Mouse (Mus musculus) gastrocnemius, postnatal 14 days (tissue): ENCODE results near the gene 0610010K14Rik. TPM values are rescaled to one million over a fixed set of nuclear protein-coding genes. Genes with fewer than 3 reads are reported as not detected.

ENCODE experiments used
- DNase-seq: peaks from one replicate; pipeline ENCODE4 v3.0.0; 2021; ENCODE audit warnings: mixed read lengths
- intact Hi-C: fragments of 180-260 bp; cut with DNase I; formaldehyde crosslinking; loops from one replicate; pipeline ENCODE4 v1.15.1; 2025; ENCODE audit warnings: low total_unique reads
- total RNA-seq, 2 experiments: library from RNA; stranded (reverse); gene quantifications; 2 replicates each; pipeline ENCODE4 v1.2.3; 2021

0610010K14Rik gene
- total RNA-seq, 2 experiments from 2014 or later: 29.7 to 37.4 TPM

DNA sequence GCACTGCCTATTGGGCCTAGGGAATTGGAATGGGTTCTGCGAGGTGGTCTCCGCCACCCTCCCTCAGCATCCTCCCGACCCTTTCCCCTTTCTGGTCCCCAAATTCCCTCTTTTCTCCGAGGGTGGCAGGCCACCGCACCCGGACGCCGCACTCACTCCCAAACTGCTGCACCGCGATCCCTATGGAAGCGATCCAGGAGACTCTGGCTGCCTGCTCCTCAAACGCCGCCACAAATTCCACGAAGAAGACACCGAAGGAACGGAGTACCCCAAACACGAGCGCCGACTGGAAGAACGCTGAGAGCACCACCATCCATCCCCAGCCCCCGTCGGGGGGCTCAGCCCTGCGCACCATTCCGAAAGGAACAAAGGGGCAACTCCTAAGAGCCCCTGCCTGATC is 17.4 kb downstream of the 0610010K14Rik start:
- DNase-seq: no peak
- intact Hi-C loops: no loop called here

DNA sequence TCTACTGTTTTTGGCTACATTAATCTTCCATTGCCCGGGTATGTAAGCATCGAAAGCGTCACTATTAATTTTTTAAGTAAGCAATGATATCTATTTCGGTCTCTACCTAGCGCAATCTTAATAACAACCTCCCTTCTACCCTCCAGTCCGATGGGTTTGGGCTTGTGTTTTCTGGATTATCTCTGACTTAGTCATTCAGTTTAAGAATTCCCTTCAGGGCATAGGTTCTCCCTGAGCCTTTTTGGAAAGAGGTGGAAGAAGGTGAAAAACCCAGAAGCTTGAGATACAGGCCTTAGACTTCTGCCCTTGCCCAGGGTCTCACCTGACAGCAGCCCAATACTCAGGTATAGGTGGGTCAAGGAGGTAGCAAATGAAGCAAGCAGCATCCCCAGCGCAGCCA is 17.8 kb downstream of the 0610010K14Rik start:
- intact Hi-C loops: no loop called here
- DNase-seq: no peak

DNA sequence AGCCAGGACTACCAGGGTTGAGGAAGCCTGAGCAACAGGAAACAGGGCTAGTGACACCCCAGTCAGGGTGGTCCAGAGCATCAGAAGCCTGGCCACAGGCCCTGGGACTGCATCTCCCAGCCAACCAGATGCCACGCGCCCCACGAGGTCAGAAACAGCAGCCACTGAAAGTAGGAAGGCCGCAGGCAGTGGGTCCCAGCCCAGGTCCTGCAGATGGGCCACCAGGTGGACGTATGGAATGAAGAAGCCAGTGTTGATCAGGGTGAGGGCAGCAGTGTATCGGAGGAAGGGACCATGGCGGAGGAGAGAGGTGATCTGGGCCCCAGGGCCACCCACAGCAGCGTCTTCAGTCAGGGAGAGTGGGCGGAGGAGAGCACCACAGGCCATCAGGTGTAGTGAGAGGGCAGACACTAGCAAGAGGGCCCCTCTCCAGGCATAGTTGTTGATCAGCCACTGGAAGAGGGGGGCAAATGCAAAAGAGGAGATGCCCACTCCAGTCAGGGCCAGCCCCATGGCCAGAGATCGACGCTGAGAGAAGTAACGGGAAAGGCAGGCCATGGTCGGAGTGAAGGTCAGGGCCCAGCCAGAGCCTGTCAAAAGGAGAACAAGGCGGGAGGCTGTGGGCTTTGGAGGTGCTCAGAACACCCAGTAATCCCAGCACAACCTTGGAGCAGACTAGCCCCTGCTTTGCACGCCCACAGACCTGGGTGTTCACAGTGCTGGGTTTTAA is 18.8 kb downstream of the 0610010K14Rik start:
- intact Hi-C loops: no loop called here
- no peak for DNase-seq

DNA sequence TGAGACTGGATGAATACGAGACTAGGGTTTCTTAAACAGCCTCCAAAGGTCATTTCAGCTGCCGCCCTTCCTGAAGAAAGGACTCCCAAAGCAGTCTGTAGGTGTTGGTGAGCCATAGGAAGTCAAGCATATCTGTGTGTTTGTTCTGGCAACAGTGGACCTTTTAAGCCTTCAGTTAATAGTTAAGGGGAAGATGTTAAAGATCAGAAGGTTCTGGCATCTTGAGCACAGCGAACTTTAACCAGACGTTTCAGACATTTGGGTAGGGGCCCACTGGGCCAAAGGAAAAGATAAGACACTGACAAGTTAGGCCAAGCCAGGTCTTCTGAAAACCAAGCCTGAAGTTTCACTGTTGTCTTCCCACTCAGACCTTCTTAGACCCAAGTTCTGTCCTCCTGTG is 19.7 kb downstream of the 0610010K14Rik start:
- intact Hi-C loops: no loop called here

DNA sequence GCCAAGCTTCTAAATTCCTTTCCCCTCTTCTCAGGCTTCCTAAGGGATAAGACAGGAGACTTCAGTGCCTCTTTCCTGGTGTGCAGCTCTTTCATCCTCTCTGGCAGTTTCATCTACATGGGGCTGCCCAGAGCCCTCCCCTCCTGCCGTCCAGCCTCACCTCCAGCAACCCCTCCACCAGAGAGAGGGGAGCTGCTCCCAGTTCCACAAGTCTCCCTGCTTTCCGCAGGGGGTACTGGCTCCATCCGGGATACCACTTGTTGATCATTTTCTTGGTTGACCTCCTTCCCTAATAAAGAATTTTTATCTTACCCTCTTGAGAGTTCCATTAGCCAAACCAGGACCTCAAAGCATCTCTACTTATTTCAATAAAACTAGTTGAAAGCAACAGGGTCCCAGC is 21.6 kb downstream of the 0610010K14Rik start:
- intact Hi-C loops: no loop called here
- no peak for DNase-seq

More for the DNA sequence above, 19.7 kb downstream of the 0610010K14Rik start:
- no peak for DNase-seq

DNA sequence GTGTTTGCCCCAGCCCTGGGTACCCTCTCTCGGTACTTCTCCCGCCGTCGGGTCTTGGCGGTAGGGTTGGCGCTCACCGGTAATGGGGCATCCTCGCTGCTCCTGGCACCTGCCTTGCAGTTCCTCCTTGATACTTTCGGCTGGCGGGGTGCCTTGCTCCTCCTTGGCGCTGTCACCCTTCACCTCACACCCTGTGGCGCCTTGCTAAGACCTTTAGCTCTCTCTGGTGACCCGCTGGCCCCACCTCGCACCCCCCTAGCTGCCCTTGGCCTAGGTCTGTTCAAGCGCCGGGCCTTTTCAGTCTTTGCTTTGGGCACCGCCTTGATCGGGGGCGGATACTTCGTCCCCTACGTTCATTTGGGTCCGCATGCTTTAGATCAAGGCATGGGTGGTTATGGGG is 22.4 kb downstream of the 0610010K14Rik start:
- intact Hi-C loops: no loop called here
- DNase-seq: no peak

DNA sequence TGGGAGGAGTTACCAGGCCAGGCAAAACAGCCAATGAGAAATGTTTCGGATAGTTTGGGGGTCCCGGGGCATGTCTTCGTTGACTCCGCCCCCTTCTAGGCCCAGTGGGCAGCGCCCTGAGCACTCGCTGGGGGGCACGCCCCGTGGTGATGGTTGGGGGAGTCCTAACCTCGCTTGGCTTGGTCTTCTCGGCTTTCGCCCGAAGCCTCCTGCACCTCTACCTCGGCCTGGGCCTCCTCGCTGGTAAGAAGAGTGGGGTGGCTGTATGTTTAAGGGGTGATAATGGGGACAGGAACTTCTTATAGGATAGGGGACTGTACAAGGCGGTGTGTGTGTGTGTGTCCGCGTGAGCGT is 22.9 kb downstream of the 0610010K14Rik start:
- no peak for DNase-seq
- intact Hi-C loops: loop anchor here (5.0 kb wide), 1 partner anchor 138 kb away; no protein-coding TSS in a partner anchor

DNA sequence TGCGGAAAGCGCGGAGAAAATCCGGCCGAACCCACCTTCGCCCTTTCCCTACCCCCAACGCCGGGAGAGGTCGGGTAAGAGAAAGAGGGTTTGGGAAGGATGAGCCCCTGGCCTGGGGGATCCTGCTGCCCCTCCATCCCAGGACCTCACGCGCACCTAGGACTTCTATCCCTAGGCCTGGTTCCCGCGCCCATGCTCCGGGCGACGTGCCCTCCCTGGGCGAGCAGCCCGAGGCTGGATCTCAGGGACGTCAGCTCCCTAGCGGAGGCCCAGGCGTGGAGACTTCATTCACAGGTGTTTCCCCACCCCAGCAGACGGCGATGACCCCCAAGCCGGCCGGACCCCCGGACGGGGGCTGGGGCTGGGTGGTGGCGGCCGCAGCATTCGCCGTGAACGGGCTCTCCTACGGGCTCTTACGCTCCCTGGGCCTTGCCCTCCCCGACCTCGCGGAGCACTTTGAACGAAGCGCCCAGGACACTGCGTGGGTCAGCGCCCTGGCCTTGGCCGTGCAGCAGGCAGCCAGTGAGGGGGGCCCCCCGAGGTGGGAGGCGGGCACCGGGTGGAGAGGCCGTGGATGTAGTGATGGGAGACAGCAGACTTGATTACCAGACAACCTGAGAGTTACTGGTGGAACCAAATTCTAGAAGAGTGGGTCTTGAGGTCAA is 23.4 kb downstream of the 0610010K14Rik start:
- DNase-seq: no peak
- intact Hi-C loops: loop anchor here (5.0 kb wide), 1 partner anchor 137 kb away; no protein-coding TSS in a partner anchor

DNA sequence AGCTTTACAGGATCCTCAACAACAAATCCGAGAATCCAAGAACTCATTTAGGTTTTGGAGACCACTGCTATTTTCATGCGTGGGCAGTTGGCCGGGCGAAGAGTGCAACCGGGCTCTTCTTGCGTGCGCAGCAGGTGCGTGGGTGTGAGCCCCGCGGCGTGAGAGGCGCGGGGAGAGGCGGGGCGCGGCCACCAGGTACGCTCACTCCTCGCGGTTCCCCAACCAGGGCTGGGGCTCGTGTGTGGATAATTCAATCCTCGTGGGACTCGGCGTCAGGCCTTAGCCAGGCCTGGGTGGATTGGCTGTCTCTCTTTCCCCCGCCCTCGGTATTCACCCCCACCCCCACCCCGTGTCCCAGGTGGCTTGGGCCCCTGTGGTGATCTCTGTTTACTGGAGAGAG is 24.0 kb downstream of the 0610010K14Rik start:
- DNase-seq: no peak
- intact Hi-C loops: loop anchor here (5.0 kb wide), 1 partner anchor 136 kb away; no protein-coding TSS in a partner anchor

DNA sequence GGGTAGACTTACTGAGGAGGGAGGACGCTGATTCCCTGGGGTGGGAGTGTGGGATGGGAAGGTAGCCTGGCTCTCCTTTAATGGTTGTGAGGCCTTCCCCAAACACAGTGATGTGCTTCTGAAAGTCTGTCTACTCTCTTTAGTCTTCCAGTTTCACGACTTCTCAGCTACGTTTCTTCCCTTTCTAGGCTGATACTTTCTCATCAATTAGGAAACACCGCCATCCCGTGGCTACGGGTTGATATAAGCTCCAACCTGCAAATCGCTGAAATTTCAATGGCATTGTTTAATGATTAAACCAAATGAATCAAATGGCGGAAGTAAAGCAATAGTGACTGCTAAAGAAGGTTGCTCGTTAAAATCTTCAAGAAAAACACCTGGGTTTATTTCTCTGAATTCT is 24.8 kb downstream of the 0610010K14Rik start:
- DNase-seq: no peak
- intact Hi-C loops: loop anchor here (5.0 kb wide), 1 partner anchor 136 kb away; no protein-coding TSS in a partner anchor

DNA sequence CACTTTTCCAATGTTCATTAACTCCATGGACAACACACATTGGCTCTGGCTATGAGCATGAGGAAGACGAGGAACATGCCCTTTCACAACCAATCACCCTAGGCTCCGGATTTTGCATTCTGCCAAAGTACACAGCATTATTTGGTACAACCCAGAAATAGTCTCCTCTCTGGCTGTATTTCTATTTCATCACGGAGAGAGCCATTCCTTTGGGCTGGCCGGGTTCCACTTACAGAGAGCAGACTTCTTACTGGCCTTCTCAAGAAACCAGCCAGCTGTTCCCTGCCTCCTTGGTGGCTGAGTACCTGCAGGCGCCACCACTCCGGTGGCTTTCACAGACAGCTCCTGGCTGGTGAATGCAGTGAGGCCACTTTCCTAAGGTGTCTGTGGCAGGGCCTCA is 25.3 kb downstream of the 0610010K14Rik start, which contains the start of gene Slc16a11:
Gene Slc16a11 (plus strand): TSS at position 330 of the 400 bp plus-strand sequence.
- intact Hi-C loops: loop anchor here (5.0 kb wide), 1 partner anchor 135 kb away; no protein-coding TSS in a partner anchor
- DNase-seq: no peak

DNA sequence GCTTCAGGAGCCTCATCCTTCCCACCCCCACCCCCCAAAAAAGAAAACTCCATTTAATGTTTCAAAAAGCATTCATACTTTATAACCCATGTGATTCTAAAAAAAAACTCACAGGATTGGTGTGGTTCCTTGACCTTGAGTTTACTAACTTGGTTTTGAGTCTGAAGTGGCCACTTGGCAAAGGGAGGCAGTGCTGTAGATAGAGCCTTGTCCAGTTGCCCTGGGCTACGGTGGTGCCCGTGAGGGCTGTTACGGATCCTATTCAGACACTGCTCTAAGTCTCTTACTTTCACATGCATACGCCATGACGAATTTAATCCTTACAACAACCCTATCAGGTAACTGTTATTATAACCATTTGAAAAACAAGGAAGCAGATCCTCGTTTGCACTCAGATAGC is 25.7 kb downstream of the 0610010K14Rik start:
- intact Hi-C loops: loop anchor here (5.0 kb wide), 1 partner anchor 135 kb away; no protein-coding TSS in a partner anchor

DNA sequence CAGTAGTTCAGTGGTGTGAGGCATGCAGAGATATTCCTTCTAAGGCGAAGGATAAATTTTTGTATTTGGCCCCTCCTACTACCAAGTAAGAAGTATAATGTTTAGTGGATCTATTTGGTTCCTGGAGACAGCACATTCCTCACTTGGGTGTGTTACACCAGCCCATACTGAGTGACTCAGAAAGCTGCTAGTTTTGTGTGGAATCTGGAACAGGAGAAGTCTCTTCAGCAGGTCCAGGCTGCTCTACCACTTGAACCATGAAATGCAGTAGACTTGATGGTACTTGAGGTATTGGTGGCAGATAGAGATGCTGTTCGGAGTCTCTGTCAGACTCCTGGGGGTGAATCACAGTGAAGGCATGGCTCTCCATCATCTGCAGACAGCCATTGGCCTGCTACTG is 27.0 kb downstream of the 0610010K14Rik start:
- DNase-seq: no peak
- intact Hi-C loops: loop anchor here (5.0 kb wide), 1 partner anchor 133 kb away; no protein-coding TSS in a partner anchor

More for the DNA sequence above, 25.7 kb downstream of the 0610010K14Rik start:
- no peak for DNase-seq

DNA sequence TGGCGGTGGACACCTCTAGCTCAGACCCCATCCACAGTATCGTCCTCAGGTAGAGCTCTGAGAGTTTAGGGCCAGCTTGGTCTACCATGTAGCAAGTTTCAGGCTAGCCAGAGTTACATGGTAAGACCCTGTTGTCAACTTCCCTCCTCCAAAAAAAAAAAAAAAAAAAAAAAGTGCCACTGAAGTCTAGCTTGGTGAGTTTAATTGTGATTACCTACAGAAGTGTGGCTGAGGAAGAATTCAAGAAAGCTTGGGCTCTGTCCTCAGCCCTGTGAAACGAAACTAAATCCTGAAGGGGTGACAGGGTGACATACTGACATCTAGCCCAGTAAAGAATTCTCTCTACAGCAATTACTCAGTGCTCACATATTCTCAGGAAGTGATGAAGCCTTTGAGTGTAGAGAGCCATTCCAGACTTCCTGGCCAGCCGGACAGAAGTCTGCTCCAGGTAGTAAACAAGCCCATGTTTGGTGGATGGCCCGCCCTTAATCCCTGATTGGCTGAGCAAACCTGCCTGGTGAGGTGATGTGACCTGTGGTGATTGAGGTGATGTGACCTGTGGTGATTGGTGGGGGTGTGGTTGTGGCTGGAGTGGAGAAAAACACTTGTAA is 28.8 kb downstream of the 0610010K14Rik start:
- DNase-seq: no peak
- intact Hi-C loops: no loop called here

DNA sequence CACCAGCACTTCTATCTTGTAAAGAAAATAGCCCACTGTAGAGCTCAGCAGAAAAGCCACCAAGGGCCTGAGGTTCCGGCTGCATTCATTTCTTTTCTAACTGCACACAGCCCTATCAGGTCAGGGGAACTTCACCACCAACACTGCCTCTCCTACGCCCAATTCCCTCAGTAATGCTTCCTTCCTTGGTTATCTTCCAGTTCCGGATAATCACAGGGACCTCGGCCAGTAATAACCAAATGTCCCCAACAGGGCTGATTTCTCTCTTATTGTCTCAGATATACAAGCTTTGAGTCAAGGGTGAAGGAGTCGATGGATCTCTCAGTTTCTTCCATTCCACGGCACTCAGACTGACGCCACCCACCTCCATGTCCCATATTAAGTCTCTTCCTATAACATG is 30.4 kb downstream of the 0610010K14Rik start:
- DNase-seq: no peak
- intact Hi-C loops: no loop called here

DNA sequence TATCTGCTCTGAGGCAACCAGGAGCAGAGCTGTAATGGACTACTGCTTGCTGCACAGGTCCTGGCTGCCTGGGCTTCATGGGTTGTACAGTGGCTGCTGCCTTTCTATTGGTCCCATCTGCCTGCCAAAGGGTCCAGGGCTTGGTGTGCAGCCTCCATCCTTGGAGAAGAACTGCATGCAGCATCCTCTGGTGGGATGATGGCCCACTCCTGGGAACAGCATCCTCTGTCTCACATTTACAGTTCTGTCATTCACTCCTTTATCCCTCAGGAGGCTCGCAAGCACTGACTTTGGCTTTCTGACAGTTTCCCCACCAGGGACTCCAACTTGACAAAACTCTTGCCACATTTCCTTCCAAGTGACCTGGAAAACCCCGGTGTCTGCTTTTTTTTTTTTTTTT is 30.9 kb downstream of the 0610010K14Rik start:
- intact Hi-C loops: no loop called here
- DNase-seq: no peak

DNA sequence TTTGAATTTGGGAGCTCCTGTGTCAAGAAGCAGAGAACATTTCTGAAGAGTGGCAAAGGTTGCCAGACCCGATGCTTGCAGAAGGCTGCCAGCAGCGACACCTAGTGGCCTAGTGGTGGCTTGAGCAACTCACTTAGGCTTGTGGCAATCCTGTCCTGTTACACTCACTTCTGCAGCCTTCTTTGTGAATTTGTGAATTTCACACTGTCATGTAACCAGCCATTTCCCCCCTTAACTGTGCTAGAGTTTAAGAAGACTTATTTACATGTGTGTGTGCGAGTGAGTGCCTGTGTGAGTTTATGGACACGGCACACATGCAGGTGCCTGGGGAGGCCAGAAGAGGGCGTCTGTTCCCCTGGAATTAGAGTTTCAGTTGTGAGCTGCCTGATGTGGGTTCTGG is 36.0 kb downstream of the 0610010K14Rik start:
- intact Hi-C loops: loop anchor here (5.0 kb wide), 2 partner anchors 129 to 144 kb away; no protein-coding TSS in a partner anchor
- DNase-seq: peak; percentile 85

DNA sequence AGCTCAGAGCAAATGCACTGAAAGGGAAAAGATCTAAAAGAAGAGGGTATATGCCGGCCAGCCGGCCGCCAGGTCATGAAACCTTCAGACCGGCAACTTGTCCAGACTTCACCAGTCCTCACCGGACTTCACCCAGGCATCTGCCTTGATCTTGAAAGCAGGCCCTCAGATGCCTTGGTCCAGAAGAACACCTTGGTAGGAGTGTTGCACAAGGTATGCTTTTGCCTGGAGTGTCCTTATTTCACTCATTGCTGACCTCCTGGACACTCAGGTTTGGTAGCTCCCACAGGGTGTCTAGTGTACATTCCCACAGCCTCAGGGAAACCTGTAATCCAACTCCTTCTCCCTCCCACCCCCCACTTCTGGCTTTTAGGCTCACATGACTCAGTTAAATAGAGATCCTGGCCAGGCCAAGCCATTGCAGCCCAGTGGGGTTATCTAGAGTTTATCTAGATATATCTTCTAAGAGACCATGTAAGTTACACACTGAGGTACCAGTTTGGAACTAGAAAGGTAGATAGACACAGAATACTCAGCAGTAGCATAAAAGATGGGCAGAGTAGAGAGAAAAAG is 37.6 kb downstream of the 0610010K14Rik start:
- DNase-seq: no peak
- intact Hi-C loops: loop anchor here (5.0 kb wide), 2 partner anchors 128 to 143 kb away; no protein-coding TSS in a partner anchor

DNA sequence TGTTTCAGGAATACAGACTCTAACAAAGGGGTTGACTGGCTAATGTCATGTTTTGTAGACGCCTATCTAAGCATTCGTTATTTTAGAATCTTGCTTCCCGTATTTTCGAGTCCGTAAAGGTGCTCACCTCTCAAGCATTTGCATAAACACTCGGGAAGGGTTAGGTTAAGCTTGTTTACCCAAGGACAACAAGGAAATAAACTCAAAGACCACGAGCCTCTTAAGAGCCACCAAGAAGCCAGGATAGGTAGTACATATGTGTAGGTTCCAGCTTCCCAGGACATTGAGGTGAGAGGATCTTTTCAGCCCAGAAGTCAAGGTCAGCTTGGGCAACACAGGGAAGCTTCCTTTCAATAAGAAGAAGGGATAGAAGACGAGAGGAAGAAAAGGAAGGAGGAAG is 38.6 kb downstream of the 0610010K14Rik start:
- no peak for DNase-seq
- intact Hi-C loops: no loop called here

DNA sequence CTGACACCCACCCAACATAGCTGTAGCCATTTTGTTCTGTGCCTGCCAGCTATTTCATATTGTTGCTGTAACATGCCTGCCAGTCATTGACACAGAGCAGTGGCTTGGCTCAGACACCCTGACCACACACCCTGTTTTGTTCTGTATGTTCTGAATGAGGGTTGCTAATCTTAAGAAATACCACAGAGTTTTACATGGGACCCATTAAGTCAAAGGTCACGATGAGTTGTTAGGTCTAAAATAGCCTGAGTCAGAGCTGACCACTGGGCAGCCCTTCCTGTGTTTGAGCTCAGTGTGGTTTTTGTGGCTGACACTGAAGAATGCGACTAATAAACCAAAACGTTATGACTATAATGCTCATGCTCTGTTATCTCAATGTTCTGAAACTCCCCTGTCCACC is 39.4 kb downstream of the 0610010K14Rik start:
- intact Hi-C loops: no loop called here
- no peak for DNase-seq
